Mouse (Mus musculus): ENCODE data around the gene Lrba. TPM values are rescaled to one million over a fixed set of nuclear protein-coding genes. Genes with fewer than 3 reads are reported as not detected.

Gene Lrba
- polyA plus RNA-seq, 1 experiment from 2014 or later, result 2.6 TPM

- no peaks in the 10 kb centered on the region for H3K4me1 ChIP-seq (replicated peaks; ENCODE audit: control insufficient read depth, insufficient read depth)
- H3K36me3 ChIP-seq (ENCODE audit: control insufficient read depth, insufficient read depth, low read length), result no peaks in the 10 kb centered on the region
- TF ChIP-seq CTCF (IDR thresholded peaks at IDR 0.05; ENCODE audit: low read depth), result no peak
- no peak for TF ChIP-seq EP300 (optimal IDR thresholded peaks at IDR 0.05)
- WGBS, result 58% methylated on average over 2 of the region's 2 CpGs
- H3K27me3 ChIP-seq (ENCODE audit: control insufficient read depth, insufficient read depth, low read length), result no peaks in the 10 kb centered on the region
- DNase-seq (ENCODE audit: low spot score) (no peak), ATAC-seq (ENCODE audit: low FRiP score, low TSS enrichment) (no peak)
- H3K9ac ChIP-seq (ENCODE audit: low read length), result no peak overlapping the region
- no peak overlapping the region for H3K4me2 ChIP-seq (replicated peaks; ENCODE audit: low read depth)
- H3K9me3 ChIP-seq (ENCODE audit: control insufficient read depth, low read length), result no peaks in the 10 kb centered on the region
- no peak overlapping the region for H3K27ac ChIP-seq (replicated peaks)
- H3K4me3 ChIP-seq (ENCODE audit: low read depth, low read length), result no peak overlapping the region
Observed at GRCm38 (mm10) chr3:86382557-86382956, 158.1 kb downstream of the Lrba start.

GRCm38 (mm10) chr3:86385047-86385446 is 160.6 kb downstream of the Lrba start:
- H3K9ac ChIP-seq (ENCODE audit: low read length), result no peak overlapping the region
- DNase-seq (ENCODE audit: low spot score) (no peak), ATAC-seq (ENCODE audit: low FRiP score, low TSS enrichment) (no peak)
- no peak overlapping the region for H3K4me2 ChIP-seq (replicated peaks; ENCODE audit: low read depth)
- WGBS, result 79% methylated on average over 1 of the region's 1 CpGs
- H3K36me3 ChIP-seq (ENCODE audit: control insufficient read depth, insufficient read depth, low read length), result no peaks in the 10 kb centered on the region
- no peak for TF ChIP-seq CTCF (IDR thresholded peaks at IDR 0.05; ENCODE audit: low read depth)
- TF ChIP-seq EP300 (optimal IDR thresholded peaks at IDR 0.05), result no peak
- H3K27ac ChIP-seq (replicated peaks), result no peak overlapping the region
- no peaks in the 10 kb centered on the region for H3K4me1 ChIP-seq (replicated peaks; ENCODE audit: control insufficient read depth, insufficient read depth)
- H3K4me3 ChIP-seq (ENCODE audit: low read depth, low read length), result no peak overlapping the region
- H3K27me3 ChIP-seq (ENCODE audit: control insufficient read depth, insufficient read depth, low read length), result no peaks in the 10 kb centered on the region
- no peaks in the 10 kb centered on the region for H3K9me3 ChIP-seq (ENCODE audit: control insufficient read depth, low read length)

DNA sequence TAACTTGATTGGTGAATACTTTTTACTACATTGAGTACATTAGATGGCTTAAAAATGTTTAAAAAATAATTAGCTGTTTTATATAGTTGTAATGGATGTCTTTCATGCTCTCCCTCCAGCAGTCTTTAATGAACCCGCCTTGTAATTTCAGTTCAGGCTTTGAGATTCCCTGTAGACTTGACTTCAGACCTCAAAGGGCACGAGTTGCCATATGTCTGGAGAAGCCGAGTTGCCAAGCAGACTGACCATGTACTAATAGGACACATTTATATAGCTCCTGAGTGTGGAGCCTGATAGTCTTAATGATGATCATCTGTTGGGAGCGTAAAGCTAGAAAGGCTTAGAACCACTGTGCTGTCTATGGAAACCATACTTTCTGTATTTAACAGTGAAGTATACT is 161.8 kb downstream of the Lrba start:
- Histone ChIP-seq H3K36me3 (ENCODE audit: control insufficient read depth, insufficient read depth, low read length) (no peaks in the 10 kb centered on the region), H3K4me2 (replicated peaks; ENCODE audit: low read depth) (no peak overlapping the region), H3K4me1 (replicated peaks; ENCODE audit: control insufficient read depth, insufficient read depth) (no peaks in the 10 kb centered on the region), H3K9ac (ENCODE audit: low read length) (no peak overlapping the region), H3K27ac (replicated peaks) (no peak overlapping the region), H3K4me3 (ENCODE audit: low read depth, low read length) (no peak overlapping the region), H3K27me3 (ENCODE audit: control insufficient read depth, insufficient read depth, low read length) (no peaks in the 10 kb centered on the region), H3K9me3 (ENCODE audit: control insufficient read depth, low read length) (no peaks in the 10 kb centered on the region)
- TF ChIP-seq CTCF (IDR thresholded peaks at IDR 0.05; ENCODE audit: low read depth) (no peak), EP300 (optimal IDR thresholded peaks at IDR 0.05) (no peak)
- no peak for ATAC-seq (ENCODE audit: low FRiP score, low TSS enrichment)
- WGBS, result 88% methylated on average over 4 of the region's 4 CpGs
- no peak for DNase-seq (ENCODE audit: low spot score)

DNA sequence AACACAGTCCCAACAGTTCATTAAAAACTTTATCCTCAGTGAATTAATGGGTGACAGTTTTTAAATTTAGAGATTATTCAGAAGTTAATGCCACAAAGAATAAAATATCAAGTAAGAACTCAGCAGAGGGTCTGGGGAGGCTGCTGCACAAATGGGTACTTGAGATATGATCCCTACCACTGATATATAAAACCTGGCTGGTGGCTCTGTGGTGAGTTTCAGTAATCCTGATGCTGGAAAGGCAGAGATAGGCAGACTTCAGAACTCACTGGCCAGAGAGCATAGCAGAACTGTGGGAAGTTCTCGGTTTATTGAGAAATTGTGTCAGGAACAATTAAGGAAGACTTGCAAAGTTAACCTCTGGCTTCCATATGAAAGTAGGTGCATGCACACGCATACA is 199.3 kb downstream of the Lrba start:
- 89% methylated on average over 2 of the region's 2 CpGs for WGBS
- ATAC-seq (ENCODE audit: low FRiP score, low TSS enrichment), result no peak
- DNase-seq (ENCODE audit: low spot score), result no peak
- no peaks in the 10 kb centered on the region for H3K36me3 ChIP-seq (ENCODE audit: control insufficient read depth, insufficient read depth, low read length)
- TF ChIP-seq CTCF (IDR thresholded peaks at IDR 0.05; ENCODE audit: low read depth) (no peak), EP300 (optimal IDR thresholded peaks at IDR 0.05) (no peak)
- H3K4me2 ChIP-seq (replicated peaks; ENCODE audit: low read depth), result no peak overlapping the region
- H3K9me3 ChIP-seq (ENCODE audit: control insufficient read depth, low read length), result no peaks in the 10 kb centered on the region
- H3K9ac ChIP-seq (ENCODE audit: low read length), result no peak overlapping the region
- H3K27ac ChIP-seq (replicated peaks), result no peak overlapping the region
- H3K4me3 ChIP-seq (ENCODE audit: low read depth, low read length), result no peak overlapping the region
- no peaks in the 10 kb centered on the region for H3K27me3 ChIP-seq (ENCODE audit: control insufficient read depth, insufficient read depth, low read length)
- H3K4me1 ChIP-seq (replicated peaks; ENCODE audit: control insufficient read depth, insufficient read depth), result no peaks in the 10 kb centered on the region

DNA sequence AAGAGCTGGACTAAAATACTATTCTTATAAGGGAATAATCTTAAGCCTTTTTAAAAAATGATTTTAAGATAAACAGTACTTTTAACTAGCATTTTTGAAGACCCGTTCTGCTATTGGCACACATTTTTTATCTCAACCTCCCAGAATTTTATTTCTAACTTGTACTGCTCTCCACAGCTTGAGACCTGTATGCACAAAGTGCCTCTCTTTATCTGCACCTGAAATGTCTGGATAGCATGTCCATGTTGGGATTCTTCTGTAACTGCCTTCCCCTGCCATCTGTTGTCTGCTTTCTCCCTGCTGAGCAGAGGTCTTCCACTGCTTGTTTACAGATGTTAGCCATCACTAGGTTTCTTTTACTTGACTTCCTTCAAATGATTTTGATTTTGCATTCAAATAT is 202.3 kb downstream of the Lrba start:
- H3K27ac ChIP-seq (replicated peaks), result no peak overlapping the region
- DNase-seq (ENCODE audit: low spot score), result no peak
- no peak for ATAC-seq (ENCODE audit: low FRiP score, low TSS enrichment)
- no peaks in the 10 kb centered on the region for H3K27me3 ChIP-seq (ENCODE audit: control insufficient read depth, insufficient read depth, low read length)
- TF ChIP-seq CTCF (IDR thresholded peaks at IDR 0.05; ENCODE audit: low read depth) (no peak), EP300 (optimal IDR thresholded peaks at IDR 0.05) (no peak)
- no peak overlapping the region for H3K4me3 ChIP-seq (ENCODE audit: low read depth, low read length)
- no peaks in the 10 kb centered on the region for H3K4me1 ChIP-seq (replicated peaks; ENCODE audit: control insufficient read depth, insufficient read depth)
- no peaks in the 10 kb centered on the region for H3K36me3 ChIP-seq (ENCODE audit: control insufficient read depth, insufficient read depth, low read length)
- no peak overlapping the region for H3K4me2 ChIP-seq (replicated peaks; ENCODE audit: low read depth)
- 60% methylated on average over 1 of the region's 1 CpGs for WGBS
- H3K9ac ChIP-seq (ENCODE audit: low read length), result no peak overlapping the region
- H3K9me3 ChIP-seq (ENCODE audit: control insufficient read depth, low read length), result no peaks in the 10 kb centered on the region

GRCm38 (mm10) chr3:86443497-86443896 is 219.0 kb downstream of the Lrba start:
- Histone ChIP-seq H3K27ac (replicated peaks) (no peak overlapping the region), H3K4me3 (ENCODE audit: low read depth, low read length) (no peak overlapping the region), H3K27me3 (ENCODE audit: control insufficient read depth, insufficient read depth, low read length) (no peaks in the 10 kb centered on the region), H3K36me3 (ENCODE audit: control insufficient read depth, insufficient read depth, low read length) (no peaks in the 10 kb centered on the region), H3K4me2 (replicated peaks; ENCODE audit: low read depth) (no peak overlapping the region), H3K9ac (ENCODE audit: low read length) (no peak overlapping the region), H3K9me3 (ENCODE audit: control insufficient read depth, low read length) (no peaks in the 10 kb centered on the region), H3K4me1 (replicated peaks; ENCODE audit: control insufficient read depth, insufficient read depth) (no peaks in the 10 kb centered on the region)
- TF ChIP-seq EP300 (optimal IDR thresholded peaks at IDR 0.05), result no peak
- TF ChIP-seq CTCF (IDR thresholded peaks at IDR 0.05; ENCODE audit: low read depth), result no peak
- WGBS, result 74% methylated on average over 4 of the region's 4 CpGs
- DNase-seq (ENCODE audit: low spot score) (no peak), ATAC-seq (ENCODE audit: low FRiP score, low TSS enrichment) (no peak)
